Mouse (Mus musculus) forebrain, embryonic 11.5 days (tissue): ENCODE measurements around the gene Rnf6. TPM values are rescaled to one million over a fixed set of nuclear protein-coding genes. Genes with fewer than 3 reads are reported as not detected.
A peak's percentile ranks its signal among the peaks of the same experiment; 100 is the strongest.
"Not testable (repeated sequence)": the region's sequence is repeated elsewhere in the genome, so short reads cannot be mapped to it uniquely, and the experiment has no call there.

Source experiments
- ATAC-seq: fragments of 200-750 bp; cut with Nextera tagmentation; replicated peaks from 2 replicates; pipeline ENCODE4 v1.8.0; 2017; ENCODE audit warnings: moderate TSS enrichment; ENCODE audit not compliant: low FRiP score
- DNase-seq: peaks from one replicate; pipeline ENCODE4 v3.0.0-alpha.2; 2017; ENCODE audit warnings: low spot score
- H3K27ac ChIP-seq: fragments of 300-500 bp; sonication (generic); 2 replicates; pipeline ENCODE4 v1.5.1; 2014; ENCODE audit warnings: low read depth, low read length
- H3K27me3 ChIP-seq: fragments of 300-500 bp; sonication (generic); 2 replicates; pipeline ENCODE4 v1.6.1; 2014; ENCODE audit warnings: mild to moderate bottlenecking, low read length, mixed read lengths; ENCODE audit not compliant: control insufficient read depth, insufficient read depth
- H3K36me3 ChIP-seq: fragments of 300-500 bp; sonication (generic); 2 replicates; pipeline ENCODE4 v1.6.1; 2014; ENCODE audit warnings: mild to moderate bottlenecking, low read length, moderate library complexity, mixed read lengths; ENCODE audit not compliant: control insufficient read depth, insufficient read depth
- H3K4me1 ChIP-seq: fragments of 300-500 bp; sonication (generic); replicated peaks from 2 replicates; pipeline ENCODE4 v1.6.1; 2014; ENCODE audit warnings: low read length, mixed read lengths; ENCODE audit not compliant: control insufficient read depth, insufficient read depth
- H3K4me2 ChIP-seq: fragments of 300-500 bp; sonication (generic); 2 replicates; pipeline ENCODE4 v1.6.1; 2014; ENCODE audit warnings: low read depth, mild to moderate bottlenecking, low read length, moderate library complexity, mixed read lengths; ENCODE audit not compliant: severe bottlenecking
- H3K4me3 ChIP-seq: fragments of 300-500 bp; sonication (generic); 2 replicates; pipeline ENCODE4 v1.5.1; 2014; ENCODE audit warnings: low read depth, low read length
- H3K9ac ChIP-seq: fragments of 300-500 bp; sonication (generic); 2 replicates; pipeline ENCODE4 v1.6.1; 2014; ENCODE audit warnings: low read length
- H3K9me3 ChIP-seq: fragments of 300-500 bp; sonication (generic); 2 replicates; pipeline ENCODE4 v1.6.1; 2016; ENCODE audit warnings: low read length, mixed read lengths; ENCODE audit not compliant: control insufficient read depth
- WGBS: fragments of 180-500 bp; shearing (Covaris S2); extraction: QIAGEN DNeasy Blood & Tissue Kit; methylation state at CpG from one replicate; pipeline ENCODE4 v1.1.7; 2014; 5-methylcytosine and 5-hydroxymethylcytosine counted together
- polyA plus RNA-seq: library from polyadenylated mRNA; unstranded; fragments of >200 nt; fragmentation: Nextera tagmentation; extraction: Ambion mirVana; gene quantifications from 2 replicates; pipeline ENCODE4 v1.2.1, GENCODE M21; 2014

Rnf6 gene
- polyA plus RNA-seq, 1 experiment from 2014 or later, result 22.7 TPM

GRCm38 (mm10) chr5:146188712-146189111 is 32.6 kb downstream of the Rnf6 start:
- Histone ChIP-seq H3K36me3 (no peaks in the 10 kb centered on the region), H3K27ac (no peak overlapping the region), H3K4me1 (no peaks in the 10 kb centered on the region), H3K4me3 (no peak overlapping the region), H3K9me3 (0 out of 2 replicates have a peak, but pooled peaks cover under 1% of the 10 kb centered on the region), H3K4me2 (no peak overlapping the region), H3K27me3 (no peaks in the 10 kb centered on the region), H3K9ac (no peak overlapping the region)
- DNase-seq (no peak), ATAC-seq (no peak)
- WGBS, result 93% methylated on average over 7 of the region's 7 CpGs

- no peaks in the 10 kb centered on the region for H3K36me3 ChIP-seq
- H3K4me2 ChIP-seq, result no peak overlapping the region
- no peak overlapping the region for H3K27ac ChIP-seq
- no peaks in the 10 kb centered on the region for H3K27me3 ChIP-seq
- WGBS, result 89% methylated on average over 1 of the region's 1 CpGs
- H3K9ac ChIP-seq, result no peak overlapping the region
- H3K9me3 ChIP-seq, result 0 out of 2 replicates have a peak, but pooled peaks cover 3% of the 10 kb centered on the region
- H3K4me1 ChIP-seq, result no peaks in the 10 kb centered on the region
- H3K4me3 ChIP-seq, result no peak overlapping the region
- ATAC-seq (no peak), DNase-seq (no peak)
Measured at GRCm38 (mm10) chr5:146188144-146188543, 33.2 kb downstream of the Rnf6 start.

- WGBS, result 35% methylated on average over 5 of the region's 5 CpGs
- not testable (repeated sequence) for H3K4me3 ChIP-seq, H3K27ac ChIP-seq, ATAC-seq, DNase-seq, H3K36me3 ChIP-seq, H3K4me2 ChIP-seq, H3K9ac ChIP-seq, H3K27me3 ChIP-seq, H3K4me1 ChIP-seq, H3K9me3 ChIP-seq
Measured at GRCm38 (mm10) chr5:146187441-146187840, 33.9 kb downstream of the Rnf6 start.

GRCm38 (mm10) chr5:146185204-146185603 is 36.2 kb downstream of the Rnf6 start, which contains the start of gene 1700001J03Rik:
1700001J03Rik (minus strand) TSS chr5:146185304.
- not testable (repeated sequence) for H3K36me3 ChIP-seq, H3K9me3 ChIP-seq, H3K9ac ChIP-seq, H3K4me2 ChIP-seq, H3K27me3 ChIP-seq, H3K27ac ChIP-seq, H3K4me3 ChIP-seq, ATAC-seq, DNase-seq, H3K4me1 ChIP-seq
- 81% methylated on average over 4 of the region's 4 CpGs for WGBS

GRCm38 (mm10) chr5:146172744-146173143 is 48.6 kb downstream of the Rnf6 start:
- H3K27ac ChIP-seq, H3K4me2 ChIP-seq, H3K4me1 ChIP-seq, H3K4me3 ChIP-seq, ATAC-seq, H3K9me3 ChIP-seq, H3K36me3 ChIP-seq, H3K9ac ChIP-seq, H3K27me3 ChIP-seq: not testable (repeated sequence)
- WGBS, result 70% methylated on average over 4 of the region's 4 CpGs
- DNase-seq, result peak; percentile 4

GRCm38 (mm10) chr5:146170621-146171020 is 50.7 kb downstream of the Rnf6 start, which contains the start of gene Gm6309:
Gm6309 (minus strand) TSS chr5:146170721.
- peak; percentile 4 for DNase-seq
- H3K27me3 ChIP-seq, H3K27ac ChIP-seq, ATAC-seq, H3K4me1 ChIP-seq, H3K4me3 ChIP-seq, H3K9ac ChIP-seq, H3K4me2 ChIP-seq, H3K36me3 ChIP-seq, H3K9me3 ChIP-seq: not testable (repeated sequence)
- 82% methylated on average over 2 of the region's 2 CpGs for WGBS

GRCm38 (mm10) chr5:146160439-146160838 is 60.9 kb downstream of the Rnf6 start, which contains the start of gene Gm5565:
Gm5565 (minus strand) TSS chr5:146160539.
- H3K27ac ChIP-seq, H3K9me3 ChIP-seq, H3K4me2 ChIP-seq, H3K4me3 ChIP-seq, DNase-seq, H3K36me3 ChIP-seq, H3K4me1 ChIP-seq, ATAC-seq, H3K9ac ChIP-seq, H3K27me3 ChIP-seq: not testable (repeated sequence)
- 91% methylated on average over 3 of the region's 3 CpGs for WGBS

Other genes with a start within 250 kb of the Rnf6 start
- not detected in 2 replicates for gene Cyp3a25, start 211.9 kb downstream of the Rnf6 start, polyA plus RNA-seq
- gene Cyp3a59, start 142.3 kb downstream of the Rnf6 start, polyA plus RNA-seq, result not detected in 2 replicates
- gene Gm5565, start 61.0 kb downstream of the Rnf6 start, polyA plus RNA-seq, result not detected in 2 replicates
- gene Gm6309, start 50.8 kb downstream of the Rnf6 start, polyA plus RNA-seq, result not detected in 2 replicates
- gene 1700001J03Rik, start 36.3 kb downstream of the Rnf6 start, polyA plus RNA-seq, result 0.33 TPM in 1 of 2 replicates, not detected in the other
- 41.5 and 43.5 TPM in 2 replicates for gene Cdk8, start 9.7 kb upstream of the Rnf6 start, polyA plus RNA-seq
- 4.8 and 5.1 TPM in 2 replicates for gene Wasf3, start 163.4 kb upstream of the Rnf6 start, polyA plus RNA-seq